Mouse (Mus musculus) adrenal gland, postnatal 4 days (tissue): ENCODE results near the gene Lbh. TPM values are rescaled to one million over a fixed set of nuclear protein-coding genes. Genes with fewer than 3 reads are reported as not detected.

Experiments
- DNase-seq, 2 experiments: peaks; one replicate each; pipeline ENCODE4 v3.0.0; 2021 to 2022; ENCODE audit warnings: low spot score in 2 of 2, mixed read lengths in 2 of 2
- total RNA-seq, 2 experiments: library from RNA; stranded (reverse); gene quantifications; 2 replicates each; pipeline ENCODE4 v1.2.3; 2021

The Lbh gene
- total RNA-seq, 2 experiments from 2014 or later, result 69.9 to 88.9 TPM

GRCm38 (mm10) chr17:72938026-72938795, 20.1 kb downstream of the Lbh start:
- DNase-seq, result no peak

- DNase-seq, result no peak
Measured at GRCm38 (mm10) chr17:72938871-72939568, 20.9 kb downstream of the Lbh start.

DNA sequence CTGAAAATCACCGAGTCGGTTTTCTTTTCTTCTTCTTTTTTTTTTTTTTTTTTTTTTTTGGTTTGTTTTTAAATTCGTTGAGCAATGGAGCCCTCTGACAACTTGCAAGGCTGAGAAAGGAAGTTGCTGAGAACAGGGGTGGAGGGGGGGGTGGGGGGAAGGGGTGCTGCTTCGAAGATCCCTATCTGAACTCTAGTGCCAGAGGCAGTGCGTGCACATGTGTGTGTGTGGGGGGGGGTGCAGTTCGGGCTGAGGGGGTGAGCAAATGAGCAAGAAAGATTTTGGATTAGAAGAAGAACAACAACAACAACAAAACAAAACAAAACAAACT, 21.4 kb downstream of the Lbh start:
- DNase-seq, result no peak

DNA sequence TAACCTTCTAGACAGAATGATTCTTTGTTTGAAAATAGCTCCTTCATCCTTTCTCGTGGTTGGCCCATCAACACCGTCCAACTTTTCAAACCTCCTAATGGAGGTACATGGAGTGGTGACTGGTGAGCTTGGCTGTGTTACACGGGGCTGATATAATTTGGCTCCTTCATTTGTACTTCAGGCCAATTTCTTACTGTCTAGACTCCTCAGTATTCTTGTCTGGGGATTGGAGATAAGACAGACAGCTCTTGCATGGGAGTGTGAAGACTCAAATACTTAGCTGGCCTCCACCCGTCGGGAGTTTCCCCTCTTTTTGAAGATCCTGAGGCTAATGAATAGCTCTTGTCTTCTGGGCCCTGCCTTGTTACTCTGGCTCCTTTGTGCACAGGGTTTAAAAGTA, 26.3 kb downstream of the Lbh start:
- no peak for DNase-seq

GRCm38 (mm10) chr17:72947111-72947859, 29.2 kb downstream of the Lbh start:
- no peak for DNase-seq

- no peak for DNase-seq
Measured at GRCm38 (mm10) chr17:72948119-72948518, 30.0 kb downstream of the Lbh start.

GRCm38 (mm10) chr17:72949247-72949701, 31.2 kb downstream of the Lbh start:
- DNase-seq, result no peak

- no peak for DNase-seq
Measured at GRCm38 (mm10) chr17:72951331-72951730, 33.2 kb downstream of the Lbh start.

DNA sequence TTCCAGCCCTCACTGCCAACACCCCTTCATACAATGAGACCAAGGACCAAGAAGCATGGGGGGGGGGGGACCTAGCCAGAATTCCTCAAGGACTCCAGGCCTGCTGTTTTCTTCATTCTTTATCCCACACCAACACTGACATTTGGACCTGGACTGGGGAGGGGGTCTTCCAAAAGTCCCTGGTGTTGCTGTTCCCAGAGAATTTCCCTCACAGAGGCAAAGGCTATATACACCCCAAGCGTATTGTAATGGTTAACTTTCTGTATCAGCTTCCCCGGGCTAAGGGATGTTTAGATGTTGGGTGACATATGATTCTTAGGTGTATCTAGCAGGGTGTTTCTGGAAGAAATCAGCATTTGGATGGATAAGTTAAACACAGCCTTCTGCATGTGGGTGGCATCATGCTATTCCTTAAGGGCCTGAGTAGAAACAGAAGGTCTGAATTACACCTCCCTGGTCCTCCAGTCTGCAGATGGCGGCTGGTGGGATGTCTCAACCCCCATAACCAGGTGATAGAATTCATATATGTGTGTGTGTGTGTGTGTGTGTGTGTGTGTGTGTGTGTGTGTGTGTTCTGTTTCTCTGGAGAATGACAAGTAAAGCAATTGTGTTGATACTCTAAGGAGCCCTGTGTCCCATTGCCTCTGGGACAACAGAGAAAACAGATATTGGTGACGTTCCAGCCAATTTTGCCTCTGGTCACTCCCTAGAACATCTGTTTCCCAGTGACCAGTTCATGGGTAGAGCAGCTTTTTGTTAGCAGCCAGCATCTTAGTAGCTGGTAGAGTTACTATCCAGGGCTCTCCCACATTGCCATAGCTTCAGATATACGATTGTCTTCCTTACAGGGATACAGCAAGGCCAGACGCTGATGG, 35.9 kb downstream of the Lbh start:
- DNase-seq, result no peak

GRCm38 (mm10) chr17:72955534-72955933, 37.4 kb downstream of the Lbh start:
- no peak for DNase-seq

GRCm38 (mm10) chr17:72957016-72957415, 38.9 kb downstream of the Lbh start:
- no peak for DNase-seq

DNA sequence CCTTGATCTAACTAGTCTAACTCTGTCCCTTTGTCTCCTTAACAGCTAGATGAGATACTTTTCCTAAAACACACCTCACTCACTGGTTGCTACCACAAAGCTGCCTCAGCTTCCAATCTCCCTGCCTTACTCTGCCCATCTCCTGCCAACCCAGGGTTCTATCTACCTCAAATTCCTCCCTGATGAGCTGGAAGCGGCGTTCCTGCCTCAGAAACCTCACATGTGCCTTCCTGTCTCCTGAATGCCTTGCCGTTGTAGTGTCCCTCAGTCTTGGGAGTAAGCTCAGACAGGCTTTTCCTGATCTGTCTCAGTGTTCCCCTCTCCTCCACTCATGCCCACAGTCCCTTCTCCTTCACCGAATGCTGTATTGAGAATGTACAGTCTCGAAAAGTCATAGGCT, 40.8 kb downstream of the Lbh start:
- no peak for DNase-seq

DNA sequence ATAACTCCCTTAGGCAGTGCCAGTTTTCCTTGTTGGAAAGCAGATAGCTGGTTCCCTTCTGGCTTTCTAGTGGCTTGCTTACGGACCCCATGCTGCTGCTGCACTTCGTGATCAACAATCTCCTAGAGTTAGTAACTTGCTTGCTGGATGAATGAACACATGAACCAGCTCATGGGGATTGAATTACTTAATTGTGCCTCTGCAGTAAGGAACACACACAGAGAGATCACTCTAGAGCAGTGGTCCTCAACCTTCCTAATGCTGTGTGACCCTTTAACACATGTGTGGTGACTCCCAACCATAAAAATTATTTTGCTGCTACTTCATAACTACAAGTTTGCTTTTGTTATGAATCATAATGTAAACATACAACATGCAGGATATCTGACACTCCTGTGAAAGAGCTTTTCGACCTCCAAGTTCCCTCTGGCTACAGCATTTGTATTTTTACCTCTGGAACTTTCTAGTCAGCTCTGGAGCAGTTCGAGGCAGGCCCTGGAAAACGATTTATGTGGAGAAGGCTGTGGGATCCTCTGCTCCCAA, 41.5 kb downstream of the Lbh start:
- DNase-seq, result no peak

GRCm38 (mm10) chr17:72960243-72960642, 42.1 kb downstream of the Lbh start:
- DNase-seq, result no peak

DNA sequence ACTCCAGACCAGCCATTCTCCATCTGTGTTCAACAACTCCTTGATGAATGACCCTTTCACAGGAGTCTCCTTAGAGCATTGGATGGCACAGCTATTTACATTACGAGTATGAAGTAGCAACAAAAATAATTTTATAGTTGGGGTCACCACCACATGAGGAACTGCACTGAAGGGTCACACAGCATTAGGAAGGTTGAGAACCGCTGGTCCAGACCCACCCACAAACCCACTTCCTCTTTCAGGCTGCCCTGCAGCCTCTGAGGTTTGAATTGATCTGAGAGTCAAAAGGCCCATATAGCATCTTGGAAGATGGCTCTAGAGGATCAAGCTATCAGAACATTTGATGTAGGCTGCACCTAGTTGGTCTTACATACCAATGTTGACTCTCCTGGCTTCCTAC, 42.8 kb downstream of the Lbh start:
- DNase-seq, result no peak

DNA sequence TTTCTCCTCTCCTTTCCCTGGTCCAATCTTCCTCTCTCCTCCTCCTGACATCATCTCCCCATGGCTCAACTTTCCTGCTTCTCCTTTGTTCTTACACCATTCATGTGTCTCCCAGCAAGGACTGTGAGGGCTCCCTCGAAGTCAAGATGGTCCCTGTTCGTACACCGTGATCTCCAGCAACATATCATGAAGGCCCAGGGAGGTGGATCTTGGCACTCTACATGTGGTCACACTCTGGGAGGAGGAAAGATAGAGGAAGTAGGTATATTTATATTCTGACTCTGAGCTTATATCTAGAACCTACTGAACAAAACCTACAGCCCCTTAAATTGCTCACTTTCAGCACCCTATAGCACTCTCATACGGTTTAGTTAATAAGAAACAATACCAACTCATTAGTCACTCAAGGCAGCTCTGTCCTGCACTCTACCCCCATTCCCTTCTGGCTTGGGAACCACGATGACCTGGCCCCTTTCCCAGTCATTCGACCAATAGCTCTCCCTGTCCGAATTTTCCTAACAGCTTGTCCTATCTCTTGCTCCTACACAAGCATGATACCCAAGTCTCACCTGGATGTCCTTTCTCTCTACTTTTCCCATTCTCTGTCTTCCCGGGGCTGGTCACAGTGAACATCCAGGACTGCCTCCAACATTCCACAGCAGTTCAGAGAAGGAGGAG, 44.0 kb downstream of the Lbh start:
- no peak for DNase-seq

DNA sequence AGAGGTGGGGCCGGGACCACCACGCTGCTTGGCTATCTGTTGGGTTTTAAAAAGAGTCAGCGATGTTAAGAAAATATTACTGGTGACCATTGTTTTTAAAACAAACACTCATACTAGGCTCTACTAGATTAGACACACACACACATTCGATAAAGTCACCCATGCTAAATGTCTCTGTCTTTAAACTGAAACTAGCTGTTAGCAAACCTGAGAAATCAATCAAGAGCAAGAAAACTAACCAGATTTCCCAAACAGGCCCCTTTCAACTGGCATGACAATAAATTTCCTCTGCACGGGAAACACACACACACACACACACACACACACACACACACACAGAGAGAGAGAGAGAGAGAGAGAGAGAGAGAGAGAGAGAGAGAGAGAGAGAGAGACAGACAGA, 47.6 kb downstream of the Lbh start:
- DNase-seq, result no peak

GRCm38 (mm10) chr17:72966091-72966531, 48.0 kb downstream of the Lbh start:
- no peak for DNase-seq

GRCm38 (mm10) chr17:72966878-72967277, 48.8 kb downstream of the Lbh start:
- no peak for DNase-seq
